Mouse (Mus musculus) neural tube, embryonic 13.5 days (tissue): ENCODE data around the gene Uvrag. TPM values are rescaled to one million over a fixed set of nuclear protein-coding genes. Genes with fewer than 3 reads are reported as not detected.

Source experiments
- ATAC-seq: fragments of 200-750 bp; cut with Nextera tagmentation; 2 replicates; pipeline ENCODE4 v1.8.0; 2017; ENCODE audit warnings: low read depth, mild to moderate bottlenecking, moderate TSS enrichment, moderate library complexity
- H3K27ac ChIP-seq: fragments of 300-500 bp; sonication (generic); replicated peaks from 2 replicates; pipeline ENCODE4 v1.5.1; 2015; ENCODE audit warnings: moderate library complexity, mild to moderate bottlenecking, inconsistent platforms
- H3K27me3 ChIP-seq: fragments of 300-500 bp; sonication (generic); 2 replicates; pipeline ENCODE4 v1.6.1; 2015; ENCODE audit warnings: mild to moderate bottlenecking, inconsistent platforms
- H3K36me3 ChIP-seq: fragments of 300-500 bp; sonication (generic); 2 replicates; pipeline ENCODE4 v1.6.1; 2015; ENCODE audit warnings: mild to moderate bottlenecking, inconsistent platforms
- H3K4me1 ChIP-seq: fragments of 300-500 bp; sonication (generic); replicated peaks from 2 replicates; pipeline ENCODE4 v1.6.1; 2015; ENCODE audit warnings: inconsistent platforms
- H3K4me2 ChIP-seq: fragments of 300-500 bp; sonication (generic); 2 replicates; pipeline ENCODE4 v1.6.1; 2015; ENCODE audit warnings: inconsistent platforms, mild to moderate bottlenecking, moderate library complexity
- H3K4me3 ChIP-seq: fragments of 300-500 bp; sonication (generic); 2 replicates; pipeline ENCODE4 v1.5.1; 2015; ENCODE audit warnings: mild to moderate bottlenecking, inconsistent platforms
- H3K9ac ChIP-seq: fragments of 300-500 bp; sonication (generic); 2 replicates; pipeline ENCODE4 v1.6.1; 2015; ENCODE audit warnings: moderate library complexity, mild to moderate bottlenecking, inconsistent platforms
- H3K9me3 ChIP-seq: fragments of 300-500 bp; sonication (generic); 2 replicates; pipeline ENCODE4 v1.6.1; 2016; ENCODE audit warnings: inconsistent platforms
- WGBS: fragments of 180-500 bp; shearing (Covaris S2); methylation state at CpG from one replicate; pipeline ENCODE4 v1.1.7; 2015; 5-methylcytosine and 5-hydroxymethylcytosine counted together
- polyA plus RNA-seq: library from polyadenylated mRNA; unstranded; fragments of >200 nt; fragmentation: Nextera tagmentation; extraction: Ambion mirVana; gene quantifications from 2 replicates; pipeline ENCODE4 v1.2.1, GENCODE M21; 2015

Gene Uvrag
- polyA plus RNA-seq, 1 experiment from 2014 or later = 16.6 TPM

- WGBS = 91% methylated on average over 6 of the region's 6 CpGs
Observed at GRCm38 (mm10) chr7:99024791-99025190, 116.2 kb downstream of the Uvrag start.

DNA sequence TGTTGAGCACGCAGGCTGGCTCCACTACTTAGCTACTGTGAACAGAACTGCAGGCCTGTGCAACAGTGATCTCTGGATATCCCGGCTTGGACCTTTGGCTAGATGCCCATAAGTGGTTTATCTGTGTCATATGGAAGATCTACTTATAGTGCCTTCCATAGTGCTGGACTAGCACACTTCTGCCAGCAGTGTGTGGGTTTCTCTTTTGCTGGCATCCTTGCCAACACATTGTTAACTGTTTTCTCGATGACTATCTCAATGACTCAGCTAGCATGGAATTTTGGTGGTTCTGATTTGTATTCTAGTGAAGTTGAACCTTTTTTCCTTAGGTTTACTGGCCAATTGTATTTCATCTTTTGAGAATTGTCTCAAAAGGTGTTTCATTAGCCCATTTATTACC, 117.0 kb downstream of the Uvrag start:
- peaks cover 6% of the 10 kb centered on the region; the same call in 1 of the 2 replicates for H3K4me1 ChIP-seq
- H3K9ac ChIP-seq = no peak overlapping the region
- no peak overlapping the region for H3K4me3 ChIP-seq
- no peaks in the 10 kb centered on the region for H3K9me3 ChIP-seq
- H3K36me3 ChIP-seq = no peaks in the 10 kb centered on the region
- H3K27ac ChIP-seq = no peak overlapping the region
- H3K4me2 ChIP-seq = no peak overlapping the region
- no peaks in the 10 kb centered on the region for H3K27me3 ChIP-seq
- 89% methylated on average over 3 of the region's 3 CpGs for WGBS
- no peak for ATAC-seq

More at GRCm38 (mm10) chr7:99024791-99025190, 116.2 kb downstream of the Uvrag start:
- H3K36me3 ChIP-seq = no peaks in the 10 kb centered on the region
- no peak overlapping the region for H3K4me3 ChIP-seq
- H3K9ac ChIP-seq = no peak overlapping the region
- peaks cover 6% of the 10 kb centered on the region; the same call in 1 of the 2 replicates for H3K4me1 ChIP-seq
- no peaks in the 10 kb centered on the region for H3K9me3 ChIP-seq
- no peak overlapping the region for H3K4me2 ChIP-seq
- no peaks in the 10 kb centered on the region for H3K27me3 ChIP-seq
- ATAC-seq = no peak
- H3K27ac ChIP-seq = no peak overlapping the region

DNA sequence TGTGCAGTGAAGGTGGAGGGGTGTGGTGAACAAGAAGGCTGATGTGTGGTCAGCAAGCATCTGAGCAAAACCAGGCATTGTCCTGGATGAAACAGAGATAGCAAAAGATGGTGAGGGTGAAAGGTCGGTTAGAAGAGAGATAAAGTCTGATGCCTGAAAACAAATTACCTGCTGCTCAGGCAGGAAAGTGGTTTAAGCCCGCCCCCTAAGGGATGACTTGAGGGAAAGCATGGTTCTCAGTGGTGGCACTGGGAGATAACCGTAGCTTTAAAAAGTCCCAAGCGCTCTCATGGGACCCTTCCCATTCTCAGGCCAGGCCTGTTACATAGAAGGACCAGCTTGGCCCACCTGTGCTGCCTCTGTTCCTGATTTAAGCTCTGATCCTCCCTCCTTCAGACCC, 119.7 kb downstream of the Uvrag start:
- no peak overlapping the region for H3K4me2 ChIP-seq
- 45% methylated on average over 4 of the region's 4 CpGs for WGBS
- no peak overlapping the region for H3K4me3 ChIP-seq
- H3K27ac ChIP-seq = no peak overlapping the region
- ATAC-seq = no peak
- peak overlapping the region; percentile 13; the same call in 1 of the 2 replicates for H3K9ac ChIP-seq
- no peaks in the 10 kb centered on the region for H3K36me3 ChIP-seq
- H3K27me3 ChIP-seq = no peaks in the 10 kb centered on the region
- no peaks in the 10 kb centered on the region for H3K9me3 ChIP-seq
- peaks cover 7% of the 10 kb centered on the region; the same call in 1 of the 2 replicates for H3K4me1 ChIP-seq

- Histone ChIP-seq H3K9ac (no peak overlapping the region), H3K27me3 (no peaks in the 10 kb centered on the region), H3K4me2 (no peak overlapping the region), H3K4me3 (no peak overlapping the region), H3K36me3 (no peaks in the 10 kb centered on the region), H3K27ac (no peak overlapping the region), H3K9me3 (no peaks in the 10 kb centered on the region), H3K4me1 (peaks cover 17% of the 10 kb centered on the region)
- 68% methylated on average over 4 of the region's 4 CpGs for WGBS
- no peak for ATAC-seq
Observed at GRCm38 (mm10) chr7:99020353-99020752, 120.6 kb downstream of the Uvrag start.

DNA sequence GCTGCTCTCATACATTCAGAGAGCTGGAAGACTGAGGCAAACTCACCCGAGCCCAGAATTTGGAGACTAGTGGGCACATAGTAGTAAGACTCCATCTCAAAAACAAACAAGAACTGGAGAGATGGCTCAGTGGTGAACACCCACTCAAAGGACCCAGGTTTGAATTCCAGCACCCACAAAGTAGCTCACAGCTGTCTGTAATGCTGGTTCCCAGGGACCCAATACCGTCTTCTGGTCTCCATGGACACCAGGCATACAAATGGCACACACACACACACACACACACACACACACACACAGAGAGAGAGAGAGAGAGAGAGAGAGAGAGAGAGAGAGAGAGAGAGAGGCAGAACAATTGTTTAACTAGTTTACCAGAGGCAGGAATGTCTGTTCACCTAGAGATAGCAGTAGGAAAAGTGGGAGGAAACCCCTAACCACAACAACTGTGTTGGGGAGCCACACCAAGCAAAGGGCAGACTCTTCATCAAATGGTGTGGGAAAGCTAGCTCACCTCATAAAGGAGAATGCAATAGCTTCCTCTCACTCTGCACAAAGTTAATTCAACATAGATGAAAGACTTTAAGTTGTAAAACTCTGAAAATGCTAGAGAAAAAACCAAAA, 123.6 kb downstream of the Uvrag start:
- H3K4me1 ChIP-seq = peaks cover 26% of the 10 kb centered on the region
- no peaks in the 10 kb centered on the region for H3K36me3 ChIP-seq
- no peak overlapping the region for H3K9ac ChIP-seq
- WGBS = 59% methylated on average over 2 of the region's 2 CpGs
- H3K27ac ChIP-seq = no peak overlapping the region
- ATAC-seq = no peak
- H3K27me3 ChIP-seq = no peaks in the 10 kb centered on the region
- no peaks in the 10 kb centered on the region for H3K9me3 ChIP-seq
- H3K4me2 ChIP-seq = no peak overlapping the region
- H3K4me3 ChIP-seq = no peak overlapping the region

GRCm38 (mm10) chr7:99015914-99016313, 125.0 kb downstream of the Uvrag start:
- Histone ChIP-seq H3K4me1 (peaks cover 26% of the 10 kb centered on the region), H3K4me3 (no peak overlapping the region), H3K27me3 (no peaks in the 10 kb centered on the region), H3K9me3 (no peaks in the 10 kb centered on the region), H3K9ac (0 out of 2 replicates have a peak overlapping the region, but pooled peaks have one; percentile 35), H3K4me2 (peak overlapping the region; percentile 39; the same call in 1 of the 2 replicates), H3K27ac (peak overlapping the region; percentile 69), H3K36me3 (no peaks in the 10 kb centered on the region)
- ATAC-seq = no peak
- WGBS = 68% methylated on average over 8 of the region's 8 CpGs

DNA sequence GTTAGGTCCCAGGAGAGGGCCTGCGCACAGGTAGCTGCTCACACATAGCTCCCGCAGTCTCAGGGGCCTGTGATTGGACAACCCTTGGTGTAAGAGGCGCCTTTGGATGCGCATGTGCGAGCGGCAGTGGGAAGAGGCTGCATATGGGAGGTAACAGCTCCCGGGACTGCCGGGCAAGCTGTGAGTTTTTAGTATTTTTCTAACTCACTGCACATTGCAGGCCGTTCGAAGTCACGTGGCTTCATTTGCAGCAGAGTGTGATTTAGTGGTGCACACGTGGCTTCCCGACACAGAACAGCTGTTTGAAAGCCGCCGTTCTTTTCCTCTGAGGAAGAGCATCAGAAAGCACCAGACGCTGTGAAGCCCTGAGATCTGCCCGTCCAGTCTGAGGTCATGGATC, 125.5 kb downstream of the Uvrag start:
- Histone ChIP-seq H3K27ac (peak overlapping the region; percentile 69), H3K4me3 (no peak overlapping the region), H3K9me3 (no peaks in the 10 kb centered on the region), H3K27me3 (no peaks in the 10 kb centered on the region), H3K36me3 (no peaks in the 10 kb centered on the region), H3K4me1 (peaks cover 26% of the 10 kb centered on the region), H3K9ac (0 out of 2 replicates have a peak overlapping the region, but pooled peaks have one; percentile 35), H3K4me2 (peak overlapping the region; percentile 39)
- peak; percentile 93 for ATAC-seq
- WGBS = 42% methylated on average over 17 of the region's 17 CpGs

- H3K4me1 ChIP-seq = peaks cover 21% of the 10 kb centered on the region
- peak overlapping the region; percentile 69 for H3K27ac ChIP-seq
- WGBS = 76% methylated on average over 4 of the region's 4 CpGs
- no peaks in the 10 kb centered on the region for H3K36me3 ChIP-seq
- no peaks in the 10 kb centered on the region for H3K9me3 ChIP-seq
- no peak overlapping the region for H3K9ac ChIP-seq
- ATAC-seq = no peak
- H3K4me2 ChIP-seq = no peak overlapping the region; the same call in 1 of the 2 replicates
- no peaks in the 10 kb centered on the region for H3K27me3 ChIP-seq
- H3K4me3 ChIP-seq = no peak overlapping the region
Observed at GRCm38 (mm10) chr7:99014620-99015019, 126.3 kb downstream of the Uvrag start.

- no peak for ATAC-seq
- no peak overlapping the region for H3K4me2 ChIP-seq
- H3K9me3 ChIP-seq = no peaks in the 10 kb centered on the region
- H3K4me1 ChIP-seq = no peaks in the 10 kb centered on the region
- 83% methylated on average over 16 of the region's 16 CpGs for WGBS
- H3K9ac ChIP-seq = no peak overlapping the region
- H3K27ac ChIP-seq = no peak overlapping the region
- no peaks in the 10 kb centered on the region for H3K27me3 ChIP-seq
- no peak overlapping the region for H3K4me3 ChIP-seq
- no peaks in the 10 kb centered on the region; the same call in 1 of the 2 replicates for H3K36me3 ChIP-seq
Observed at GRCm38 (mm10) chr7:99007506-99008354, 133.2 kb downstream of the Uvrag start.

GRCm38 (mm10) chr7:99003231-99003630, 137.7 kb downstream of the Uvrag start:
- ATAC-seq = no peak
- WGBS = 80% methylated on average over 6 of the region's 6 CpGs
- no peak overlapping the region for H3K9ac ChIP-seq

DNA sequence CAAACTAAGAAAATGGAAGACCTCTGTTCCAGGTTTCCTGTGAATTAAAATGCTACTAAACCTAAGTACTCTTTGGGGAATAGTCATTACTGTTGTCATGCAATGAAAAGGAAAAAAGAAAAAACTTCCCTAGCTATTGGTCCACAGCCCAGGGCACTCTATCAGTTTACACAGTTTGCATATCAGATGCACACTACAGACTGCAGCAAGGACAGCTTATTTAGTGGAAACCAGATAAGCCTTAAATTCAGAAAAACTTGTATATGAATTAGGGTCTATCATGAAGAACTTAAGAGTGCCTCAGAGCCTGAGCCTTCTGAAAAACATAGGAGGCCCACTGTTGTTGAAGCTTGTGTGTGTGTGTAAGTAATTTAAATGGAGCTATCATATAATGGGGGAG, 142.2 kb downstream of the Uvrag start:
- H3K27me3 ChIP-seq = no peaks in the 10 kb centered on the region
- H3K4me3 ChIP-seq = no peak overlapping the region
- H3K4me2 ChIP-seq = no peak overlapping the region
- H3K27ac ChIP-seq = no peak overlapping the region
- H3K9ac ChIP-seq = no peak overlapping the region
- no peaks in the 10 kb centered on the region for H3K36me3 ChIP-seq
- ATAC-seq = no peak
- no peaks in the 10 kb centered on the region for H3K4me1 ChIP-seq
- no peaks in the 10 kb centered on the region for H3K9me3 ChIP-seq

More at GRCm38 (mm10) chr7:99003231-99003630, 137.7 kb downstream of the Uvrag start:
- no peak overlapping the region for H3K27ac ChIP-seq
- no peaks in the 10 kb centered on the region for H3K4me1 ChIP-seq
- H3K27me3 ChIP-seq = no peaks in the 10 kb centered on the region
- H3K4me3 ChIP-seq = no peak overlapping the region
- no peak overlapping the region for H3K4me2 ChIP-seq
- no peaks in the 10 kb centered on the region for H3K9me3 ChIP-seq
- H3K36me3 ChIP-seq = no peaks in the 10 kb centered on the region; the same call in 1 of the 2 replicates

- Histone ChIP-seq H3K36me3 (no peaks in the 10 kb centered on the region), H3K4me2 (no peak overlapping the region), H3K9ac (no peak overlapping the region), H3K27ac (no peak overlapping the region), H3K4me3 (no peak overlapping the region), H3K4me1 (no peaks in the 10 kb centered on the region), H3K27me3 (no peaks in the 10 kb centered on the region), H3K9me3 (no peaks in the 10 kb centered on the region)
- no peak for ATAC-seq
- WGBS = 91% methylated on average over 7 of the region's 7 CpGs
Observed at GRCm38 (mm10) chr7:98997760-98998159, 143.2 kb downstream of the Uvrag start.
